Mouse (Mus musculus) heart, postnatal 0 days (tissue): ENCODE measurements around the gene Sept1. TPM values are rescaled to one million over a fixed set of nuclear protein-coding genes. Genes with fewer than 3 reads are reported as not detected.
A peak's percentile ranks its signal among the peaks of the same experiment; 100 is the strongest.

Experiments
- ATAC-seq: fragments of 200-750 bp; cut with Nextera tagmentation; 2 replicates; pipeline ENCODE4 v1.8.0; 2017; ENCODE audit warnings: low read depth, moderate number of reproducible peaks, moderate library complexity; ENCODE audit not compliant: insufficient read depth
- DNase-seq: peaks from one replicate; pipeline ENCODE4 v3.0.0-alpha.2; 2016; ENCODE audit warnings: low spot score
- H3K27ac ChIP-seq: fragments of 300-500 bp; sonication (generic); 2 replicates; pipeline ENCODE4 v1.5.1; 2014; ENCODE audit warnings: low read depth, mild to moderate bottlenecking
- H3K27me3 ChIP-seq: fragments of 300-500 bp; sonication (generic); 2 replicates; pipeline ENCODE4 v1.6.1; 2014; ENCODE audit warnings: low read length, mixed read lengths; ENCODE audit not compliant: control insufficient read depth, insufficient read depth
- H3K36me3 ChIP-seq: fragments of 300-500 bp; sonication (generic); replicated peaks from 2 replicates; pipeline ENCODE4 v1.6.1; 2014; ENCODE audit warnings: low read length, mixed read lengths; ENCODE audit not compliant: control insufficient read depth, insufficient read depth
- H3K4me1 ChIP-seq: fragments of 300-500 bp; sonication (generic); 2 replicates; pipeline ENCODE4 v1.6.1; 2014; ENCODE audit warnings: antibody characterized with exemption; ENCODE audit not compliant: control insufficient read depth, insufficient read depth
- H3K4me2 ChIP-seq: fragments of 300-500 bp; sonication (generic); 2 replicates; pipeline ENCODE4 v1.6.1; 2014; ENCODE audit warnings: low read depth, mild to moderate bottlenecking, low read length, moderate library complexity
- H3K4me3 ChIP-seq: fragments of 300-500 bp; sonication (generic); 2 replicates; pipeline ENCODE4 v1.5.1; 2014; ENCODE audit warnings: low read depth, low read length
- H3K9ac ChIP-seq: fragments of 300-500 bp; sonication (generic); replicated peaks from 2 replicates; pipeline ENCODE4 v1.6.1; 2014; ENCODE audit warnings: low read depth, low read length, mixed read lengths
- H3K9me3 ChIP-seq: fragments of 300-500 bp; sonication (generic); replicated peaks from 2 replicates; pipeline ENCODE4 v1.6.1; 2016; ENCODE audit warnings: low read length; ENCODE audit not compliant: control insufficient read depth
- CTCF ChIP-seq: IDR thresholded peaks from 2 replicates; pipeline ENCODE4 v1.5.1; 2016; ENCODE audit warnings: antibody characterized with exemption, control low read depth, low read depth
- EP300 ChIP-seq: IDR thresholded peaks from 2 replicates; pipeline ENCODE4 v1.6.1; 2016; ENCODE audit warnings: antibody characterized with exemption, low read depth
- WGBS: fragments of 180-500 bp; shearing (Covaris S2); extraction: QIAGEN DNeasy Blood & Tissue Kit; methylation state at CpG from one replicate; pipeline ENCODE4 v1.1.7; 2014; 5-methylcytosine and 5-hydroxymethylcytosine counted together
- polyA plus RNA-seq: library from polyadenylated mRNA; unstranded; fragments of >200 nt; fragmentation: Nextera tagmentation; extraction: Ambion mirVana; gene quantifications from 2 replicates; pipeline ENCODE4 v1.2.1, GENCODE M21; 2015
- total RNA-seq: library from RNA; depleted of rRNA; stranded (reverse); fragments of >200 nt; gene quantifications from 2 replicates; pipeline ENCODE4 v1.2.3, GENCODE M21; 2014; ENCODE audit warnings: low replicate concordance

The Sept1 gene
- total and polyA plus RNA-seq, 2 experiments from 2014 or later: 2.3 to 18.7 TPM

- Histone ChIP-seq H3K27me3 (no peaks in the 10 kb centered on the region), H3K27ac (peak overlapping the region; percentile 93), H3K9me3 (no peaks in the 10 kb centered on the region), H3K9ac (peak overlapping the region; percentile 71), H3K36me3 (peaks cover 18% of the 10 kb centered on the region), H3K4me1 (peaks cover 9% of the 10 kb centered on the region), H3K4me2 (peak overlapping the region; percentile 85), H3K4me3 (peak overlapping the region; percentile 95)
- no peak for ATAC-seq
- TF ChIP-seq EP300: no peak
- TF ChIP-seq CTCF: no peak
- DNase-seq: no peak
- WGBS: 43% methylated on average over 3 of the region's 3 CpGs
Observed at GRCm38 (mm10) chr7:127231376-127231775, 1.6 kb downstream of the Sept1 start.

- no peaks in the 10 kb centered on the region for H3K9me3 ChIP-seq
- peak; percentile 80 for DNase-seq
- no peak overlapping the region for H3K9ac ChIP-seq
- no peaks in the 10 kb centered on the region for H3K27me3 ChIP-seq
- H3K36me3 ChIP-seq: no peaks in the 10 kb centered on the region
- no peak overlapping the region for H3K4me2 ChIP-seq
- WGBS: 59% methylated on average over 4 of the region's 4 CpGs
- H3K4me1 ChIP-seq: peaks cover 3% of the 10 kb centered on the region
- no peak; the same call in 1 of the 2 replicates for ATAC-seq
- H3K27ac ChIP-seq: no peak overlapping the region
- TF ChIP-seq EP300: no peak
- TF ChIP-seq CTCF: peak; percentile 83
- H3K4me3 ChIP-seq: no peak overlapping the region
Observed at GRCm38 (mm10) chr7:127228615-127229303, 4.2 kb downstream of the Sept1 start.

- no peak for DNase-seq
- Histone ChIP-seq H3K4me1 (no peaks in the 10 kb centered on the region), H3K9ac (no peak overlapping the region), H3K9me3 (no peaks in the 10 kb centered on the region), H3K36me3 (no peaks in the 10 kb centered on the region), H3K4me3 (no peak overlapping the region), H3K27me3 (no peaks in the 10 kb centered on the region), H3K4me2 (no peak overlapping the region), H3K27ac (no peak overlapping the region)
- no peak for TF ChIP-seq CTCF
- no peak for TF ChIP-seq EP300
- no peak for ATAC-seq
- WGBS: 71% methylated on average over 11 of the region's 11 CpGs
Observed at GRCm38 (mm10) chr7:127225147-127225995, 7.6 kb downstream of the Sept1 start.

- H3K9ac ChIP-seq: no peak overlapping the region
- ATAC-seq: no peak
- DNase-seq: no peak
- TF ChIP-seq EP300 (no peak), CTCF (no peak)
- no peak overlapping the region for H3K27ac ChIP-seq
- H3K36me3 ChIP-seq: no peaks in the 10 kb centered on the region
- WGBS: 89% methylated on average over 6 of the region's 6 CpGs
- H3K4me2 ChIP-seq: no peak overlapping the region
- H3K27me3 ChIP-seq: no peaks in the 10 kb centered on the region
- H3K4me1 ChIP-seq: no peaks in the 10 kb centered on the region
- H3K4me3 ChIP-seq: no peak overlapping the region
- H3K9me3 ChIP-seq: no peaks in the 10 kb centered on the region
Observed at GRCm38 (mm10) chr7:127224616-127225015, 8.3 kb downstream of the Sept1 start.

GRCm38 (mm10) chr7:127223515-127224478 lies 9.1 kb downstream of the Sept1 start:
- WGBS: 78% methylated on average over 6 of the region's 6 CpGs
- Histone ChIP-seq H3K9ac (no peak overlapping the region), H3K4me2 (no peak overlapping the region), H3K27me3 (no peaks in the 10 kb centered on the region), H3K9me3 (no peaks in the 10 kb centered on the region), H3K4me1 (no peaks in the 10 kb centered on the region), H3K27ac (no peak overlapping the region), H3K4me3 (no peak overlapping the region), H3K36me3 (no peaks in the 10 kb centered on the region)
- DNase-seq (no peak), ATAC-seq (no peak)
- TF ChIP-seq CTCF: no peak
- TF ChIP-seq EP300: no peak
